Mouse (Mus musculus): ENCODE data around the gene Mkrn1.
A peak's percentile ranks its signal among the peaks of the same experiment; 100 is the strongest.
"Not testable (repeated sequence)": the region's sequence is repeated elsewhere in the genome, so short reads cannot be mapped to it uniquely, and the experiment has no call there.

The Mkrn1 gene

DNA sequence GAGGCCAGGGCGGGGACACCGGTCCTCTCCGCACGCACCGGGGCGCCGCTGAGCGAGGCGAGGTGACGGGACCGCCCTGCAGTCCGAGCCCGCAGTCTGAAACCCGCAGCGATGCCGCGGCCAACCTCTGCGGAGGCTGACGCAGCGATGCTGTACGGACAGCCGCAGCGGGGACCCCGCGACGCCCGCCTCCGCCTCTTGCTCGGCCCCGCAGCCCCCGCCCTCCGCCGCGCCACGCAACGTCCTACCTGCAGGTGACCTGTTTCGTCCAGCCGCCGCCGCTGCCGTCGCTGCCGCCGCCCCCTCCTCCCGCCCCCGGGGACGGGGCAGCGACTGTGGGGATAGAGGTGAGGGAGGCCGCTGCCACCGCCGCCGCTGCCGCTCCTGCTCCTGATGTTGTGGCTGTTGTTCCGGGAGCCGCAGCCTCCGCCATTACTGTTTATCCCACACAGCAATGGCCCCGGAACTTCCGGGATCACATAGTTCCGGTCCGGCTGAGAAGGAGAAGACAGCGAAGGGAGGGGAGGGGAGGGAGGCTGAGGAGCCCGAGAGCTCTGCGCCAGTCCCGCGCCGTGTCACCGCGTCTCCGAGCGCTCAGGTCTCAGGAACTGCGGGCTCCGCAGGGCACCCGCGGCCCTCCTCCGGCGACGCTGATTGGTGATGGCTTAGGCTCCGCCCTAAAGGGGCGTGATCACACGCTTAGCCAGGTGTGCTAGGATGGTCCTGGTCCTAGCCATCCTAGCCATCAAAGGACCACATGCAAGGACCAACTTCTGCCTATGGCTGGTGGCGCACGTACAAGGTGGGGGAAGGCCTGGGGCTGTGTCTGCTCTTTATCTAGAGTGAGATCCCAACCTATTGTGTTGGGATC is at the start of gene Mkrn1:
TSS of gene Mkrn1 (minus strand) at position 612 of the 871 bp plus-strand sequence.
- DNase-seq (ENCODE audit: low spot score), result peak; percentile 86

DNA sequence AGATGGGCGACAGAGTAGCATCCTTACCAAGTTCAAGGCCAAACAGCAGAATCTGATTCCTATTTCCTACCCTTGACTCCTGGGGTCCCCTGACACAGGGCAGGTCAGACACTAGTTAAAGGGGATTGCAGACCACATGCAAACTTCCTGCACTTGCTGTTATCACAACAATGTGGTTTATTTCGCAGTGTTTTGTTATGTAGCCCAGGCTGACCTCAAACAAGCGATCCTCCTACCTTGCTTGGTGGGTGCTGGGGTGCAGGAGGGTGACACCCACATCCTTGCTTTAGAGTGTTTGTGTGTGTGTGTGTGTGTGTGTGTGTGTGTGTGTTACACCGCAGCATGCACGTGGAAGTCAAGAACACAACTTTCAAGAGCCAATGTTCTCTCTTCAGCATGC is 49.2 kb upstream of the Mkrn1 start:
- no peak for DNase-seq (ENCODE audit: low spot score)

DNA sequence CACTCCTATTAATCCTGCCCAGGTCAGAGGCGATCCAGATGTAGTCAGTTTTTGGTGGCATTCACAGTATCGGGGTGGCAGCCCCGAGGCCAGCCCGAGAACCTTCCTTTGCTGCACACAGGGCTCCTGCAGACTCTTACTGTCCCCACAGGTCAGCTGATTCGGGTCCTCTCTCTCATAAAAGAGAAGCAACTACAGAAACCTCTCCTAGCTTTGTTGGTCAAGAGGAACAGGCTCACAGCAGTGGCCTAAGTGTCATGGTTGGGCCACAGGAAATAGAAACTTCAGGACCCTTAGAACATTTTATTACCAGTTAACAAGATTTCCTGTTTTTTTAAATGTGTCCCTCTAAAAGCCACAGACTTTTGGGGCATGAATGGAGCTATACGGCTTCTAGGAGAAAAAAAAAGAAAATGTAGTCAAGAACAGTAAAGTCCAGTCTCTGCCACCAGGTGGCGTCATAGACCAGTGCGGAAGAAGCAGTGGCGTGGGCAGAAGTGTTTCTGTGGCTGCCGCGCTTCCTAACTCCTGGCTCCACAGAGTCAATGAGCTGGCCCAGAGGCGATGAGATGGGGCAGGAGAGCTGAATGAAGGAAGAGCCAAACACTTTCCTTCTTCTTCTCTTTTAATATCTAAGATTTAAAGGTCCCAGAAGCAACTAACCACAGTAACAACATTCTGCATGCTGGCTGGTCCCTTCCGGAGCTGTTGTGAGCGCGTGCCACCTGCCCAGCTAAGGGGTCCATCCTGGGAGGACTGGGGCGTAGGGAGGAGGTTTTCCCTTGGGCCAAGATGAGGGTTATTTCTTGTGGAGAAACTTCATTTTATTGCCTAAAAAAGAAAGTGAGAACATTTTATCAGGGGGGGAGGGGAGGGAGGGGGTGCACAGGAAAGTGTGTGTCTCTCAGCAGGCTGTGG is 42.6 kb upstream of the Mkrn1 start:
- DNase-seq (ENCODE audit: low spot score), result peak; percentile 90

DNA sequence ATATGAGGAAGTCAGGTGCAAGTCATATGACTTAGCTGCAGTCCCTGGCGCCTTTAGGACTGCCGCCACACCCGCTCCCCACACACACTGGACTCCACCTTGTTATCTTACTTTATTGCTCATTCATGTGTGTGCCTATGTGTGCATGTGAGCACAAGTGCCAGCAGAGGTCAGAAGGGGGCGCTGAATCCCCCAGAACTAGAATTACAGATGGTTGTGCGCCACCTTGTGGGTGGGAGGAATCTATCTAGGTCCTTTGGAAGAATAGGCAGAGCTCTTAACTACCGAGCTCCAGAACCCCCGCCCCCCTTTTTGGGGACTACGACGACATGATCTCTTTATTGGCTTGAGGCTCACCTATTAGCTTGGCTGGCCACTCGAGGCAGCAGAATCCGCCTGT is 39.8 kb upstream of the Mkrn1 start:
- DNase-seq (ENCODE audit: low spot score), result peak; percentile 69

DNA sequence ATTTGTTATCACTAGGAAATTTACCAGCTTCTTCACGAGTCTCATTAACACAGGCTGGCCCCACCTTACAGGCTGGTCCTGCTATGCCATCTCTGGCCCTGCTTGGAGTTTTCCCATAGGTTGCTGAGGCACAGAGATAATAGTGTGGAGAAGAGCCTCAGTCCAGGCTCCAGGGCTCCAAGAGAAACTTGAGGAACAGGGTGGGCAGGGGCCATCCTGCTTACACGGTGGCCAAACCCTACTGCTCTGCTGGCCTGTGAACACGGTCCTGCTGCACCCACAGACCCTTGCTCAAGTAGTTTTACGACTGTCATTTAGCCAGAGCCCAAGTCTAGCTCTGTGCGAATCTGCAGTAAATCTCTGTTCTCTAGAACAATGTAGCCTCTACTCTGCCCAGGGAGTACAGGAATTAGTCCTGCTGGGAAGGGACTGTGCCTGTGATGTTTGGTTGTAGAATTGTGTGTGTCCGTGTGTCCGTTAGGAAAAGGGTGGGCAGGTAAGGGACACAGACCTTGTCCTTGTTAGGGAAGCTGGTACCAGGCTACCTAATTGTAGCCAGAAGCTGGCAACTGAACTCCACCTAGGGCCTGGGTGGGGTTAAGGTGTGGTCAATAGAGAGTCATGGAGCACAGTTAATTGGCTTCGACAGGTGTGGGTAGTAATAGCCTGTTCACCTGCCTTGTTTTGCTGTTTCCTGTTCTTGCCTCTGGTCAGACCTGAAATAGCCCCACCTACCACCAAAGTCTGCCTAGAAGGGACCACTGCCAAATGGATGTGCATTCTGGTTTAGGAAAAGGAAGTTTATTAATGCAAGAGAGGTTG is 35.3 kb upstream of the Mkrn1 start:
- DNase-seq (ENCODE audit: low spot score), result no peak

DNA sequence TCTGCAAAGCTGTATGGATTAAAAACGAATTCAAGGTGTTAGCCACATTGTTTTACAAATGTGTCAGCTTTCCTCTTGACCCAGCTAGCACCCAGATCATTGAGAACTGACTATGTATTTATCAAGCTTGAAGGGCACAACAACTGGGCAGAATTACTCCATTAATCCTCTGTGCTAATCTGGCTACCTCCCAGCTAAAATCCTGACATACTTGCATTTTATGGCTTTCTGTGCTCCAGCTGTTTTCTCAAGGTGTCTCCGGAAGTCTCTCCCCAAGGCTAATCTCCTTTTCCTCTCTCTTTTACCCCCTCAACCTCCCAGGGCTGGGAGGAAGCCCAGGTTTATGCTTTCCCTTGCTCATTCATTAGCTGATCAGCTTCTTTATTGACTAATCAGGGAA is 34.4 kb upstream of the Mkrn1 start:
- DNase-seq (ENCODE audit: low spot score), result no peak

DNA sequence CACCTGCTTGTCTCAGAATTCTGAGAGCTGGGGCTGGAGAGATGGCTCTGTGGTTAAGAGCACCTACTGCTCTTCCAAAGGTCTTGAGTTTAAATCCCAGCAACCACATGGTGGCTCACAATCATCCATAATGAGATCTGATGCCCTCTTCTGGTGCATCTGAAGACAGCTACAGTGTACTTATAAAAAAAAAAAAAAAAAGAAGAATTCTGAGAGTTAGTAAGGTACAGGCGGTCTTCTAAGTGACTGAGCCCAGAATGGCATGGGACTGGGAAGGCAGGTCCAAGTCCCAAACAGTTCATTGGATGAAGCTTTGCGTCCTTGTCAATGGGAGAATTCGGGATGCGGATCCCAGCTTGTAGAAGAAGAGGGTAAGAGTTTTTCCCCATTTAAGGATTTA is 33.3 kb upstream of the Mkrn1 start:
- DNase-seq (ENCODE audit: low spot score), result no peak

DNA sequence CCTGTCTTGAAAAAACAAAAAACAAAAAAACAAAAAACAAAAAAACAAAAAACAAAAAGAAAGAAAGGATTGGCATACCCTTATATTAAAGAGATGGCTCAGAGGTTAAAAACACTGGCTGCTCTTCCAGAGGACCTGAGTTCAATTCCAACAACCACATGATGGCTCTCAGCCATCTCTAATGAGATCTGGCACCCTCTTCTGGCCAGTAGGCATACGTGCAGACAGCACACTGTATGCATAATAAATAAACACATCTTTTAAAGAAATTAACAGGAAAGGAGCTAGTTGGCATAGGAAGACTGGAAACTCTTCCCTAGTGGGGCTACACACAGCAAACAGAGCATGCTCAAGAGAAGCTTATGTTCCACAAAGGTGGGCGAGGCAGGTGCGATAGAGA is 30.8 kb upstream of the Mkrn1 start:
- DNase-seq (ENCODE audit: low spot score), result no peak

DNA sequence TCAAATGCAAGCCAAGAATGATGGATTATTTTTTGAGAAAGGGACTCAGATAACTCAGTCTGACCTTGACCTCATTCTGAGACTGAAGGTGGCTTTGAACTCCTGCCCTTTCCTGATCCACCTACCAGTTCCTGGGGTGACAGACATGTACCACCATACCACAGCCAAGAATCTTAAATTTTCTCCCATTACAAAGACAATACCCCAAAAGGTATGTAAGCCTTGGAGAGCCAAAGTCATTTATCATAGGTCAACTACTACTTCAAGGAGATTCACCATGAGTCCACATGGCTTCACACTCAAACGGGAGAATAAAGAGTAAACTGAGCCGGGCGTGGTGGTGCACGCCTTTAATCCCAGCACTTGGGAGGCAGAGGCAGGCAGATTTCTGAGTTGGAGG is 30.3 kb upstream of the Mkrn1 start:
- no peak for DNase-seq (ENCODE audit: low spot score)

DNA sequence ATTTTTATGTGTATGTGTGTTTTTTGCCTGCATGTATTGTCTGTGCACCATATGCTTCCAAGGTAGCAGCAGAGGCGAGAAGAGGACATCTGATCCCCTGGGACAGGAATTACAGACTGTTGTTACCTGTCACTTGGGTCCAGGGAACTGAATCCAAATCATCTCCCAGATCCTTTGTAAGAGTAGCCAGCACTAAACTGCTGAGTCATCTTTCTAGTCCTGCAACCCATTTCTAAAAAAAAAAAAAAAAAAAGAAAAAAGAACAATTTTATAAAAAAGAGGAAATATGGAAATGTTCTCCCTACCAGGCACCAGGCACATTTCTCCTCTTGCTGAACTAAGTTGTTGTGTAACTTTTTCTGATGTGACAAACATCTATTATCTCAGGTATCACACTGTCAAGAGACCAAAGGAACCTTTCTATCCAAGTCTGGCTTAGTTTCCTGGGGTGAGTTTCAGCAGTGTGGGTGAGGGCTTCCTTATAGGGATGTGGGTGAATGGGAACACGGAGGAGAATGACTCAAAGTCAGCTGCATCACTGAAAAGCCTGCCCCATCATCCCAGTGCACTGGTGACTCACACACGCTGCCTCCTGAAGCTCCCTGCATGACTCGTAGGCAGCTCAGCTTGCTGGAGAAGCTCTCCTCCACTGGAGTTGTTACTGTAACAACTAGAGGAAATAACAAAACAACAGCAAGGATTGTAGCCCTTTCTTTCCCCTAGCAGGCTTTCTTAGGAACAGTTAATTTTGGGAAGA is 27.3 kb upstream of the Mkrn1 start:
- DNase-seq (ENCODE audit: low spot score), result no peak

DNA sequence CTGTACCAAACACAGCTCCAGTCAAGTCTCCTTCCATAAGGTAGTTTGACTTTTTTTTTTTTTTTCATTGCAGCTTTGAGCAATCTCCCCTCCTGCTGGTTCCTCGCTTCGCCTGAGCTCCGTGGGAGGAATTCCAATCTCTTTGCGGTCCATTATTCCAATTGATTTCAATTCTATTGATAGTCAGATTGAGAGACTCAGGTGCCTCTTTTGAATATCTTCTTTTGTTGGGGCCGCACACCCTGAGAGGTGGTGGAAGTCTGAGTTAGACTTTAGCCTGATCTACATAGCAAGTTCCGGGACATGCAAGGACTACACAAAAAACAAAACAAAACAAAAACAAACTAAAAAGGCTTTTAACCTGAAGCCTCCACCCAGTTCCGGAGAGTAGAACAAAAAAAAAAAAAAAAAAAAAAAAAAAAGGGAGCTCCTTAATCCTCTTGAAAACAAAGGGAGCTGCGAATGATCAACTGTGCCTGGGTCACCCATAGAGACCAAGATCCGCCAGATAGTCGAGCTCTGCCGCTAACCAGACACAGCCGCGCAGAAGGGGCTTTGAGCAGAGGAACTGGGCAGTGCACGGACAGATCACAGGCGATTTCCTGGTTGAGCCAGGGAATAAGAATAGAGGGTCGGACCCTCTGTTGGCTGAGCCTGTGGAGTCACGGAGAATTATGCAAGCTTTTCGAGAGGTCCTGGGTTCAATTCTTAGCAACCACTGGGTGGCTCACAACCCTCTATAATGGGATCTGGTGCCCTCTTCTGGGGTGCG is 25.7 kb upstream of the Mkrn1 start:
- DNase-seq (ENCODE audit: low spot score), result no peak

DNA sequence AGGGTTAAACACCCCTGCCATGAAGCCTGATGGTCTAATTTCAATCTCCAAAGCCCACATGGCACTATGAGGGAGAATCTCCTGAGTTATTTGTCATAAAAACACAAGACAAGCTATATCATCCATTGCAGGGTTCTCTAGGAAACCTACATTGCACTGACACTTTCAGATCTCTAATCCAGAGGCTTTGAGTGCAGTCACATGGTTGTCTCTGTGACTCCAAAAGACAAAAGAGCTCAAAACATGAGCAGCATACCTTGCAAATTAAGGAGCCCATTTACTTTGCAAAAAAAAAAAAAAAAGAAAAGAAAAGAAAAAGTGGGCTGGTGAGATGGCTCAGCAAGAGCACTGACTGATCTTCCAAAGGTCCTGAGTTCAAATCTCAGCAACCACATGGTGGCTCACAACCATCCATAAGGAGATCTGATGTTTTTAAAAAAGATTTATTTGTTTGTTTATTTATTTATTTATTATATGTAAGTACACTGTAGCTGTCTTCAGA is 22.6 kb upstream of the Mkrn1 start:
- DNase-seq (ENCODE audit: low spot score), result no peak

DNA sequence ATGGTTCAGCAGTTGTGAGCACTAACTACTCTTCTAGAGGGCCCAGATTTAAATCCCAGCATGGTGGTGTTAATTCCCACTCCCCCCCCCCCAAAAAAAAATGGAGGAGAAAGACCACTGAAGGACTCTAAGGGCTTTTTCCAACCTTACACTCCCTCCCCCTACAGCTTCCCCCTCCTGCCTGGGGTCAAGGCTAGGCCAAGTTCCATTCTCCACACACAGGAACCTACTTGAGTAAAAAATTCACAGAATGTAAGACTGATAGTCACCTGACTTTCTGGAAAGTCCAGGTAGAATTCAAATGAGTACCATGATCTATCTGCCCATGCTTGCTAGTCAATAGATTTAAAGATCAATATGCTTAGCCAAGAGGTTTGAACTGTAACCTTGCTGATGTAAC is 19.9 kb upstream of the Mkrn1 start:
- no peak for DNase-seq (ENCODE audit: low spot score)

DNA sequence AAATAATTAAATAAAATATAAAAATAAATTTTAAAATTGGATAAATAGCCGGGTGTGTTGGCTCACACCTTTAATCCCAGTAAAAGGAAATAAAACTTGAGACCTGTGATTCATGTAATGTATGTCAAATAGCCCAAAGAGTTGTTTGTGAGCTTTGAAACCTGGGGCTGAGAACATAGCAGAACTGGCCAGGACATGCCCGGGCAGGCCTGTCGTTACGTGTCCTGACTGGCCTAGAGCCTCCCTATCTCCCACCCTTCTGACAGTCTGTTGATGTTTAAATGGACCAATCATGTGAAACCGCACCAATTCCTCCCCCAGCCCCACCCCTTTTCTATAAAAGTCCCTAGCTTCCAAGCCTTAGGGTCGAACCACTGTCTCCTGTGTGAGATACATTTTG is 17.3 kb upstream of the Mkrn1 start:
- DNase-seq (ENCODE audit: low spot score), result not testable (repeated sequence)

DNA sequence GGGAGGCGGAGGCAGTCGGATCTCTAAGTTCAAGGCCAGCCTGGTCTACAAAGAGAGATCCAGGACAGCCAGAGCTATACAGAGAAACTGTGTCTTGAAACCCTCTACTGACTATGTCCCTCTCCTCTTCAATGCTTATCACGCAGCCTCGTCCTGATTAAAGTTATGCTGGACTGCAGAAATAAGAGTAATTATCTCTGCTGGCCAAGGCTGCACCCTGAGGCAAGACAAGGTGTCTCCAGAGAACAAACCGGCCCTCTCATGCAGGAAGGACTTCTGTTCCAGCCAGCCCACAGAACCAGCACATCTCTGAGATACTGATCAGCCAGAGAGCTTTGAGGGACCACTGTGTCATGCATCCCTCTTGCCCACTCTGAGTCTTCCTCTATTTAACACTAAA is 15.6 kb upstream of the Mkrn1 start:
- no peak for DNase-seq (ENCODE audit: low spot score)

DNA sequence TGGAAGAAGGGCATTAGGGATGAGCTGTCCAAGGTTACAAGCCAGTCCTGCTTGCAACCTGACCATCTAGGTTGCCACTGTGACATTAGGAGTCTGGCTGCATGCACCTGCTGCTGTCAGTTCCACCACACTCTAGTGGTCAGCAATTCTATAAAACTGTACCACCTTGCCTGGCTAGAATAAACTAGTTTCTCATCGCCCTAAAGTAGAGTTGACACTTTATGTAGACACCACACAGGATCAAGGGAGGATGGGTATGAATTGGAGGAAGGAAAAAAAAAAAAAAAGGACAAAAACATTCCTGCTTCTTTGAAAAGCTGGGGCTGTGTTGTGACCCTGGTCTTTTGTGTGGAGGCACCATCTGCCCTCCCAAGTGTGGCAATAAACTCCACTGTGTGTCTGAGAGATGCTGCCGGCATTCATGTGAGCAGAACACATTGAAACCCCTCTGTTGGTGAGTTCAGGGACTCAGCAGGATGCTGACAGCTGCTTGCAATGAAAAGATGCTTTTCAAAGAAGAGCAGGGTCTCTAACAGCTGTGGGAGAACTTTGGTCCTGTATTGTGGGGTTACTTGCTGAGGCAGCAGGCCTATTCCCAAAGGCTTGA is 14.7 kb upstream of the Mkrn1 start:
- DNase-seq (ENCODE audit: low spot score), result no peak

DNA sequence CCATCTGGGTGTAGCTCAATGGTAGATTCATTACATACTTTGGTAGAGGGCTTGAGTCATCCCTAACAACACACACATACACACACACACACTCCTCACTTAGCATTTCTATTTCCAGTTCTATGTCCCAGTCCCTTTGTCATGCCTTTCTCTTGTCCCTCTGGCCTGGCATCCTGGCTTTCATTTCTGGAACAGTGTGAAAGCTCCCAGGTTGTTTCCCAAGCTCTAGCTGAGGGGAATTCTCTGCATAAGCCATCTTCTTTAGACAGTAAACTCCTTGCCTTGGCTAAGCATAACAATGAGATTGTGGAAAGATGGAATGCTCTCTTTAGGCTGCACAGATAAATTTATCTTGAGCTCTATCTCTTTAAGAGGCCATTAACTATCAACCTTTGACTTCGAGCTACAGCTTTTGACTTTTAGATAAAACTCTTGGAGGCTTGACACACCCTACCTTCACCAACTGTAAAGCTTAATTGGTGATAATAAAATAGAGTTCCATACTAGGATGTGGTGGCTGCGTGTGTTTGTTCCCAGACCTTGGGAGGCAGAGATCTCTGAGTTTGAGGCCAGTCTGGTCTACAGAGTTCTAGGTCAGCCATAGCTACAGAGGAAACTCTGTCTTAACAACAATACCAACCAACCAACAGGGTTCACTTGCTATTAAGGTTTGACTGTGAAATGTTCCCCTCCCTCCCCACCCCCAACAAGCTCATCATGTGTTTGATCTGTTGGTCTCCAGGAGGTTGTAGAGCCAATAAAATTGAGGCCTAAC is 14.0 kb upstream of the Mkrn1 start:
- DNase-seq (ENCODE audit: low spot score), result no peak

DNA sequence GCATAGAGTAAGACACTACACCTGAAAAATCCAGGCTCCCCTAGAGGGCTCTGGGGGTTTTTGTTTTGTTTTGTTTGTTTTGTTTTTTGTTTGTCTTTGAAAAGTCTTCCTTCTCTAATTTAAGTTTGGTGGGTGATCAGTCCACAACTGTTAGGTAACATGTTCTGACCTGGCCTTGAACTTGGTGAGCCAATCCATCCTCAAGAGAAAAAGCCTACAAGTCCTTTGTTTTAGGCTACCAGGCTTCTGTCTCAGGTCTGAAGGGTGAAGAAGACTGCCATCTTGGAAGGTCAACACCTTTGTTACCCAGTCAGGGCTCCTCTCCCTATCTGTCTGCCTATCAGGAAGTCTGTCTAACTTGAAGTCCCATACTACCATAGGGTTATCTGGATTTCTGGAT is 13.4 kb upstream of the Mkrn1 start:
- no peak for DNase-seq (ENCODE audit: low spot score)

DNA sequence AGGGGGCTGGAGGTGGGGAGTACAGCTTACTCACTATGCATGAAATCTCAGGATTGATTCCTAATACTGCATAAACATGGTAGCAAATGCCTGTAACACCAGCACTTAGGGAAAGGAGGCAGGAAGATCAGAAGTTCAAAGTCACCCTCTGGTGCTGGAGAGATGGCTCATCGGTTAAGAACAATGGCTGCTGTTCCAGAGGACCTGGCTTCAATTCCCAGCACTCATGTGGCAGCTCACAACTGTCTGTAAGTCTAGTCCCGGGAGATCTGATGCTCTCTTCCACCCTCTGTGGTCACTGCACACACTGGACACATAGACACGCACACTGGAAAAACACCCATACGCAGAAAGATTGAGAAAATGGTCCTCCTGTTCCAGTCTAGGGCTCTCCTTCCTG is 12.9 kb upstream of the Mkrn1 start:
- DNase-seq (ENCODE audit: low spot score), result no peak

Measured in testis, postnatal 10 days (tissue).